Mouse (Mus musculus): ENCODE data around the gene Gm6793. TPM values are rescaled to one million over a fixed set of nuclear protein-coding genes. Genes with fewer than 3 reads are reported as not detected.

Gene Gm6793
- polyA plus RNA-seq, 1 experiment from 2014 or later: 0.52 TPM

DNA sequence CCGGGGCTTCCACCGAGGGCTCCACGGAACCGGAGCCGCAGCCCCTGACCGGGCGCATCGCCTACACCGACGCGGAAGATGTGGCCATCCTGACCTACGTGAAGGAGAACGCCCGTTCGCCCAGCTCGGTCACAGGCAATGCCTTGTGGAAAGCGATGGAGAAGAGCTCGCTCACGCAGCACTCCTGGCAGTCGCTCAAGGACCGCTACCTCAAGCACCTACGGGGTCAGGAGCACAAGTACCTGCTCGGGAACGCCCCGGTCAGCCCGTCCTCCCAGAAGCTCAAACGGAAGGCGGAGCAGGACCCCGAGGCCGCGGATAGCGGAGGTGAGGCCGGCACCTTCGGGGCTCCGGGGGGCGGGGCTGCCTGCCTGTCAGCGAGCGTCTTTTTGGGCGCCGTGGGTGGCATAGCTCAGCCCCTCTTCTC lies 3.0 kb downstream of the Gm6793 start:
- Histone ChIP-seq H3K4me3 (replicated peaks) (peak overlapping the region; percentile 99), H3K27ac (replicated peaks) (peak overlapping the region; percentile 88), H3K36me3 (peaks cover 18% of the 10 kb centered on the region), H3K9ac (replicated peaks) (peak overlapping the region; percentile 92), H3K27me3 (replicated peaks) (no peaks in the 10 kb centered on the region), H3K4me1 (peaks cover 26% of the 10 kb centered on the region), H3K4me2 (peak overlapping the region; percentile 88), H3K9me3 (replicated peaks) (no peaks in the 10 kb centered on the region)
- peak; percentile 56 for ATAC-seq (ENCODE audit: low FRiP score)
- WGBS: under 1% methylated on average over 40 of the region's 40 CpGs

- peaks cover 12% of the 10 kb centered on the region for H3K36me3 ChIP-seq
- H3K4me2 ChIP-seq: peak within 1 kb of the TSS; percentile 88
- peaks cover 26% of the 10 kb centered on the region for H3K4me1 ChIP-seq
- under 1% methylated on average over 61 of the region's 61 CpGs for WGBS
- peak within 1 kb of the TSS; percentile 99 for H3K4me3 ChIP-seq (replicated peaks)
- H3K27me3 ChIP-seq (replicated peaks): no peaks in the 10 kb centered on the region
- no peaks in the 10 kb centered on the region for H3K9me3 ChIP-seq (replicated peaks)
- ATAC-seq (ENCODE audit: low FRiP score): peak; percentile 92
- peak within 1 kb of the TSS; percentile 92 for H3K9ac ChIP-seq (replicated peaks)
- peak within 1 kb of the TSS; percentile 88 for H3K27ac ChIP-seq (replicated peaks)
Measured at GRCm38 (mm10) chr8:112010997-112011815, 3.6 kb downstream of the Gm6793 start, which contains the start of the genes Kars and Terf2ip. Gene Kars (minus strand): TSS chr8:112011323. Gene Terf2ip (plus strand): TSS chr8:112011398.

GRCm38 (mm10) chr8:112009558-112009957 lies 5.3 kb downstream of the Gm6793 start:
- no peak overlapping the region for H3K4me3 ChIP-seq (replicated peaks)
- 94% methylated on average over 7 of the region's 7 CpGs for WGBS
- H3K4me2 ChIP-seq: peak overlapping the region; percentile 88; the same call in 1 of the 2 replicates
- no peak for ATAC-seq (ENCODE audit: low FRiP score)
- no peak overlapping the region for H3K9ac ChIP-seq (replicated peaks)
- no peak overlapping the region for H3K27ac ChIP-seq (replicated peaks)
- peaks cover 26% of the 10 kb centered on the region for H3K4me1 ChIP-seq
- peaks cover 12% of the 10 kb centered on the region for H3K36me3 ChIP-seq
- H3K9me3 ChIP-seq (replicated peaks): no peaks in the 10 kb centered on the region
- H3K27me3 ChIP-seq (replicated peaks): no peaks in the 10 kb centered on the region

DNA sequence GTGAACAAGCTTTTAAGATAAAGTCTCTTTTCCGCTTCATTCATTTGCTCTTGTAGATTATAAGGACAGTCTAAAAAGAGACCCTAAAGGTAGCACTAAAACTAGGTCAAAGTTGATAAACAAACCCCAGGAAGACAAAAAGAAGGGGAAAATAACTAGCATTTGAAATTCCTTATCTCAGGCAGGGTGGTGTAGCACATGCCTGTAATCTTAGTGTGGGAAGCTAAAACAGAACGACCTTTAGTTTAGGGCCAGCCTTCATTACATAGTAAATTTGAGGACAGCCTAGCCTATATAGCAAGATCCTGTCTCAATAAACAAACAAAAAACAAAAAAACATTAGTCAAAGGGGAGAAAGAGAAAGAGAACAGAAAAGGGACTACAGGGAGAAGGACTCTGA lies 7.2 kb downstream of the Gm6793 start:
- ATAC-seq (ENCODE audit: low FRiP score): no peak
- H3K4me2 ChIP-seq: no peak overlapping the region
- peaks cover 20% of the 10 kb centered on the region for H3K4me1 ChIP-seq
- H3K36me3 ChIP-seq: peaks cover 29% of the 10 kb centered on the region
- no peak overlapping the region for H3K27ac ChIP-seq (replicated peaks)
- H3K27me3 ChIP-seq (replicated peaks): no peaks in the 10 kb centered on the region
- H3K9ac ChIP-seq (replicated peaks): no peak overlapping the region
- WGBS: 95% methylated on average over 2 of the region's 2 CpGs
- no peaks in the 10 kb centered on the region for H3K9me3 ChIP-seq (replicated peaks)
- no peak overlapping the region for H3K4me3 ChIP-seq (replicated peaks)

DNA sequence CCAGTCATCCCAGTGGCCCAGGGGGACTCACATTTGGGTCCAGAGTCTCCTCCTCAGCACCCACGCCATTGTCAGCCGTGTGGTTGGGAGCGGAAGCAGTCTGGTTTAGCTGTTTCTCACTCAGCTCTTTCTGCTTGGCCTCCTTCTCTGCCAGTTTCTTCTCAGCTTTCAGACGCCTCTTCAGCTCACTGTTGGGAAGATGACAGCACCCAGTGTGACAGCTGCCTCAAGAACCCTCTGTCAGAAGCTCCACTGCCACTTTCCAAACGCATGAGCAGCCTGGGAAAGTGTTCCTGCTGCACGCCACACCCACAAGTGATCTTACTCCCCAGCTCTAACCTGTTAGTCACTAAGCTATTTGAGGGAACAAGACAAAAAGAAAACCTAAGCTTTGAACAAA lies 9.2 kb downstream of the Gm6793 start:
- no peak for ATAC-seq (ENCODE audit: low FRiP score)
- H3K4me2 ChIP-seq: no peak overlapping the region
- peaks cover 12% of the 10 kb centered on the region for H3K4me1 ChIP-seq
- H3K27me3 ChIP-seq (replicated peaks): no peaks in the 10 kb centered on the region
- peaks cover 50% of the 10 kb centered on the region for H3K36me3 ChIP-seq
- H3K4me3 ChIP-seq (replicated peaks): no peak overlapping the region
- H3K9ac ChIP-seq (replicated peaks): no peak overlapping the region
- WGBS: 95% methylated on average over 6 of the region's 6 CpGs
- H3K27ac ChIP-seq (replicated peaks): no peak overlapping the region
- no peaks in the 10 kb centered on the region for H3K9me3 ChIP-seq (replicated peaks)

DNA sequence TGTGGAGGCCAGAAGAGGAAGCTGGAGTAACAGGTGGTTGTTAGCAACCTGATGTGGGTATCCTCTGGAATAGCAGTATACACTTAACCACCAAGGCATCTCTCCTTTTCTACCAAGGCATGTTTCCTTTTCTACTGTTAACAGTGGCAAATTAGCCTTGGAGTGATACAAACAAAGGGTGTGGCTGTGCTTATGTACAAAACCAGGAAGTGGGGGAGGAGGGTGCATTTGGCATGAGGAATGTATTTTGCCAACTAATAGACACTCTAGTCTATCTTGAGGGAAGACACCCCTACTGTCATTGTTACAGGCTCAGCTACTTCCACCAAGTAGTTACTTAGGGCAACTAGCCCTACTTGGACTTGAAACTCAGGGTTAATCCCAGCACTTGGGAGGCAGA lies 10.1 kb downstream of the Gm6793 start:
- H3K4me3 ChIP-seq (replicated peaks): no peak overlapping the region
- peaks cover 3% of the 10 kb centered on the region for H3K4me1 ChIP-seq
- H3K9ac ChIP-seq (replicated peaks): no peak overlapping the region
- no peak overlapping the region for H3K27ac ChIP-seq (replicated peaks)
- no peak for ATAC-seq (ENCODE audit: low FRiP score)
- no peaks in the 10 kb centered on the region for H3K9me3 ChIP-seq (replicated peaks)
- H3K36me3 ChIP-seq: peaks cover 58% of the 10 kb centered on the region
- H3K4me2 ChIP-seq: no peak overlapping the region
- no peaks in the 10 kb centered on the region for H3K27me3 ChIP-seq (replicated peaks)

DNA sequence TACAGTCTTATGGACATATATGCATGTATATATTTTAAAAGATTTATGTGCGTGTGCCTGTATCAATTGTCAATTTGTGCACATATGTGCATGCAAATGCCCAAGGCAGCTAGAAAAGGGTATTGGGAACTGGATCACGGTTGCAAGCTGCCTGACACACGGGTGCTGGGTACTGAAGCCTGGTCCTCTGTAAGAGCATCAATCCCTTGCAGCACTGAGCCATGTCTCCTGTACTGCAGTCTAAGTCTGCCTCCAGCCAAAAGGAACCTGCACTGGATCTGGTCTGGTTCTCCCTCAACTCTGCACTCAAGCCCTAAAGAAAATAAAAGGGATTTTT lies 22.2 kb downstream of the Gm6793 start:
- no peak for ATAC-seq (ENCODE audit: low FRiP score)

GRCm38 (mm10) chr8:111992013-111992702 lies 22.7 kb downstream of the Gm6793 start, which contains the start of gene Adat1:
Gene Adat1 (minus strand): TSS chr8:111992302.
- Histone ChIP-seq H3K4me1 (peaks cover 10% of the 10 kb centered on the region), H3K9me3 (replicated peaks) (no peaks in the 10 kb centered on the region), H3K4me2 (peak within 1 kb of the TSS; percentile 69), H3K27ac (replicated peaks) (peak within 1 kb of the TSS; percentile 64), H3K4me3 (replicated peaks) (peak within 1 kb of the TSS; percentile 84), H3K36me3 (peaks cover 61% of the 10 kb centered on the region), H3K27me3 (replicated peaks) (no peaks in the 10 kb centered on the region), H3K9ac (replicated peaks) (peak within 1 kb of the TSS; percentile 92)
- ATAC-seq (ENCODE audit: low FRiP score): peak; percentile 98
- 6% methylated on average over 33 of the region's 33 CpGs for WGBS

More for the DNA sequence above, 22.2 kb downstream of the Gm6793 start:
- Histone ChIP-seq H3K4me3 (replicated peaks) (peak overlapping the region; percentile 84), H3K4me2 (peak overlapping the region; percentile 69), H3K27ac (replicated peaks) (no peak overlapping the region), H3K27me3 (replicated peaks) (no peaks in the 10 kb centered on the region), H3K9me3 (replicated peaks) (no peaks in the 10 kb centered on the region), H3K4me1 (peaks cover 10% of the 10 kb centered on the region), H3K9ac (replicated peaks) (0 out of 2 replicates have a peak overlapping the region, but pooled peaks have one; percentile 92), H3K36me3 (peaks cover 62% of the 10 kb centered on the region)
- WGBS: 73% methylated on average over 3 of the region's 3 CpGs

DNA sequence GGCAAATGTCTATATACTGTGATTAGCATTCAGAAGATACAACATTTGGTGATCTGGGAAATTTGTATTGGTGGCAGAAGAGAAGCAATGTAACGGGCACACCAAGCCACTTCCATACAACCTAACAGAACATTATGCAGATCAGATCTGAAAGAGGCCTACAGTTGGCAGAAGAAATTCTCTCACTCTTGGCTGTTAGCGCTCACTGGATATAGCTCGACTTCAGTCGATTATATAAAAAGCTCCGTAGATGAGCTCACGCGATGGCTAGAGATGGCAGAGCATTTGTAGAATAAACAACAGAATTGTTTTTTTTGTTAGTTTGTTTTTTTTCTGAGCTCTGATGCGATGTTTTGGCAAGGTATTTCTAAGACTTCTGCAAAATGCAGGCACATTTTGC lies 23.6 kb downstream of the Gm6793 start:
- peaks cover 58% of the 10 kb centered on the region for H3K36me3 ChIP-seq

GRCm38 (mm10) chr8:111989911-111990310 lies 24.9 kb downstream of the Gm6793 start:
- Histone ChIP-seq H3K36me3 (peaks cover 56% of the 10 kb centered on the region), H3K27me3 (replicated peaks) (no peaks in the 10 kb centered on the region), H3K27ac (replicated peaks) (no peak overlapping the region), H3K4me1 (peaks cover 10% of the 10 kb centered on the region), H3K4me2 (no peak overlapping the region), H3K9ac (replicated peaks) (no peak overlapping the region), H3K4me3 (replicated peaks) (no peak overlapping the region), H3K9me3 (replicated peaks) (no peaks in the 10 kb centered on the region)
- ATAC-seq (ENCODE audit: low FRiP score): no peak
- WGBS: 11% methylated on average over 7 of the region's 7 CpGs

More for the DNA sequence above, 23.6 kb downstream of the Gm6793 start:
- ATAC-seq (ENCODE audit: low FRiP score): no peak
- Histone ChIP-seq H3K27me3 (replicated peaks) (no peaks in the 10 kb centered on the region), H3K4me3 (replicated peaks) (peak overlapping the region; percentile 84), H3K4me1 (peaks cover 10% of the 10 kb centered on the region), H3K9me3 (replicated peaks) (no peaks in the 10 kb centered on the region), H3K27ac (replicated peaks) (no peak overlapping the region), H3K4me2 (peak overlapping the region; percentile 69), H3K9ac (replicated peaks) (peak overlapping the region; percentile 92)
- 65% methylated on average over 8 of the region's 8 CpGs for WGBS

- Histone ChIP-seq H3K4me1 (no peaks in the 10 kb centered on the region), H3K9ac (replicated peaks) (no peak overlapping the region), H3K9me3 (replicated peaks) (no peaks in the 10 kb centered on the region), H3K4me3 (replicated peaks) (no peak overlapping the region), H3K36me3 (peaks cover 49% of the 10 kb centered on the region), H3K27ac (replicated peaks) (no peak overlapping the region; the same call in 1 of the 2 replicates), H3K4me2 (no peak overlapping the region), H3K27me3 (replicated peaks) (no peaks in the 10 kb centered on the region)
- WGBS: 89% methylated on average over 10 of the region's 10 CpGs
- ATAC-seq (ENCODE audit: low FRiP score): no peak
Measured at GRCm38 (mm10) chr8:111984511-111984910, 30.3 kb downstream of the Gm6793 start.

Data from neural tube, embryonic 15.5 days (tissue).